Comparison of ENCODE assay signal across 8 mouse cellular contexts in genomic region chr10:85388071-85388750, GRCm38 (mm10). TPM values are rescaled to one million over a fixed set of nuclear protein-coding genes. Genes with fewer than 3 reads are reported as not detected.
DNase-seq lines count a peak whose midpoint lies in the region; ATAC-seq lines count a peak whose summit lies in the region.

No protein-coding gene starts in this region.

- 1% methylated on average over 50 of the region's 50 CpGs for WGBS in heart, embryonic 15.5 days
- under 1% methylated on average over 50 of the region's 50 CpGs for WGBS in midbrain, embryonic 14.5 days

- peak overlapping the region; percentile 99 for H3K4me2 ChIP-seq in heart, embryonic 15.5 days
- peak overlapping the region; percentile 100 for H3K4me2 ChIP-seq in midbrain, embryonic 14.5 days (ENCODE audit: low read length)

- H3K4me3 ChIP-seq in heart, embryonic 15.5 days: peak overlapping the region; percentile 59
- H3K4me3 ChIP-seq in midbrain, embryonic 14.5 days (replicated peaks; ENCODE audit: low read depth, low read length): peak overlapping the region; percentile 61

- peak; percentile 26 to 61 for DNase-seq in adrenal gland, adult (ENCODE audit: inconsistent age in 2 of 2, low spot score in 1 of 2)
- DNase-seq in adrenal gland, adult 8-10 months: no peak
- DNase-seq in urinary bladder, postnatal 14 days (ENCODE audit: low spot score): peak; percentile 18
- DNase-seq in urinary bladder, postnatal 4 days (ENCODE audit: low spot score in 2 of 2): no peak
- DNase-seq in kidney, postnatal 4 days: peak; percentile 47 to 52
- DNase-seq in midbrain, embryonic 14.5 days: peak; percentile 56

- ATAC-seq in heart, embryonic 15.5 days (replicated peaks; ENCODE audit: insufficient number of reproducible peaks, insufficient read depth, low FRiP score, low read depth): no peak
- peak; percentile 3; the same call in 1 of the 2 replicates for ATAC-seq in midbrain, embryonic 14.5 days (ENCODE audit: low FRiP score, low TSS enrichment)
- ATAC-seq in erythroid progenitor cell, adult 5-6 weeks (replicated peaks; ENCODE audit: low FRiP score, poor library complexity, severe bottlenecking): no peak

- H3K27me3 ChIP-seq in heart, embryonic 15.5 days: peaks cover 42% of the 10 kb centered on the region
- no peaks in the 10 kb centered on the region for H3K27me3 ChIP-seq in midbrain, embryonic 14.5 days (ENCODE audit: control insufficient read depth, insufficient read depth, low read length)

- peaks cover 28% of the 10 kb centered on the region for H3K4me1 ChIP-seq in heart, embryonic 15.5 days (replicated peaks)
- peaks cover 27% of the 10 kb centered on the region for H3K4me1 ChIP-seq in midbrain, embryonic 14.5 days (ENCODE audit: control insufficient read depth, insufficient read depth, low read length)

- H3K27ac ChIP-seq in heart, embryonic 15.5 days: no peak overlapping the region
- peak overlapping the region; percentile 72; the same call in 1 of the 2 replicates for H3K27ac ChIP-seq in midbrain, embryonic 14.5 days (replicated peaks; ENCODE audit: low read depth, low read length)

- H3K9ac ChIP-seq in heart, embryonic 15.5 days: peak overlapping the region; percentile 55
- H3K9ac ChIP-seq in midbrain, embryonic 14.5 days (replicated peaks; ENCODE audit: low read length): peak overlapping the region; percentile 71

- H3K9me3 ChIP-seq in heart, embryonic 15.5 days (replicated peaks): no peaks in the 10 kb centered on the region
- no peaks in the 10 kb centered on the region for H3K9me3 ChIP-seq in midbrain, embryonic 14.5 days (ENCODE audit: control insufficient read depth, low read length)

- H3K36me3 ChIP-seq in heart, embryonic 15.5 days: no peaks in the 10 kb centered on the region
- H3K36me3 ChIP-seq in midbrain, embryonic 14.5 days (ENCODE audit: control insufficient read depth, insufficient read depth, low read length): no peaks in the 10 kb centered on the region

RNA-seq across cellular contexts. Expression of gene Btbd11, which starts 1.6 kb away (rescaled TPM):
- total RNA-seq in adrenal gland, adult 8-10 months (2022): 10 to 100 TPM in 2 of 4 experiments, 1 to 10 TPM in 2; 6.7 to 17.5 (median 12.3) TPM
- polyA plus RNA-seq in heart, embryonic 15.5 days (2015; fragmentation: Nextera tagmentation; extraction: Ambion mirVana): 0.79 and 3.2 TPM in 2 replicates
- polyA plus RNA-seq in midbrain, embryonic 14.5 days (2014; fragmentation: Nextera tagmentation; extraction: Ambion mirVana): 16.1 and 19.4 TPM in 2 replicates
- 1.1 and 1.3 TPM in 2 replicates for total RNA-seq in erythroid progenitor cell, adult 5-6 weeks (2015; ENCODE audit: low replicate concordance)
- 1.1 TPM in 1 of 2 replicates, not detected in the other for total RNA-seq in erythroid progenitor cell, adult 5-6 weeks (2017; ENCODE audit: low replicate concordance)

Comparison
In these comparisons a context has a peak if more than half of its experiments do, and no peak if none do; other contexts are left out.
1. DNase-seq: peak in adrenal gland, adult (2 of 2), urinary bladder, postnatal 14 days (single experiment), kidney, postnatal 4 days (2 of 2) and midbrain, embryonic 14.5 days (single experiment); none in adrenal gland, adult 8-10 months (single experiment) and urinary bladder, postnatal 4 days (0 of 2).